Mouse (Mus musculus): ENCODE results near the gene 9130230L23Rik.

DNA sequence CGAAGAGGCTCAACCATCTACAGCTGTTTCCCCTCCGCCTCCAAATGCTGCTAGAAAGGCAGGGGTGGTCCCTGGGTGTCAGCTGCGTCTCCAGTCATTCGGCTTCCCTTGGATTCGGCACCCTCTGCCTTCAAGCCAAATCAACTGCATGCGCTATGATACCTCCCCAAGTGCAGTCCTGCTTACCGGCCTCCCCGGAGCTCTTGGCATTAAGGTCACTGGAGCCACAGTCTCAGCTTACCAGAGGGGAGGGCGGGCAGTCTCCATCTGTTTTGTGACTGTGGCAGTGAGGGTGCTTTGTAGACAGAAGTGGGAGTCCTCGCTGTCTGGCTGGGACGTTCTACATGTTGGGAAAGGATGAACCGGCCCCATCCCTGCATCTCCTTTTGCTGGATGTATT, 37.0 kb downstream of the 9130230L23Rik start:
- TF ChIP-seq POLR2A (IDR thresholded peaks at IDR 0.05; ENCODE audit: insufficient read depth, low read depth, low read length), result no peak
- TF ChIP-seq CTCF (IDR thresholded peaks at IDR 0.05; ENCODE audit: insufficient read depth, low read depth, low read length), result no peak
